Comparison of ENCODE assay signal across 11 mouse cellular contexts in the genomic region with DNA sequence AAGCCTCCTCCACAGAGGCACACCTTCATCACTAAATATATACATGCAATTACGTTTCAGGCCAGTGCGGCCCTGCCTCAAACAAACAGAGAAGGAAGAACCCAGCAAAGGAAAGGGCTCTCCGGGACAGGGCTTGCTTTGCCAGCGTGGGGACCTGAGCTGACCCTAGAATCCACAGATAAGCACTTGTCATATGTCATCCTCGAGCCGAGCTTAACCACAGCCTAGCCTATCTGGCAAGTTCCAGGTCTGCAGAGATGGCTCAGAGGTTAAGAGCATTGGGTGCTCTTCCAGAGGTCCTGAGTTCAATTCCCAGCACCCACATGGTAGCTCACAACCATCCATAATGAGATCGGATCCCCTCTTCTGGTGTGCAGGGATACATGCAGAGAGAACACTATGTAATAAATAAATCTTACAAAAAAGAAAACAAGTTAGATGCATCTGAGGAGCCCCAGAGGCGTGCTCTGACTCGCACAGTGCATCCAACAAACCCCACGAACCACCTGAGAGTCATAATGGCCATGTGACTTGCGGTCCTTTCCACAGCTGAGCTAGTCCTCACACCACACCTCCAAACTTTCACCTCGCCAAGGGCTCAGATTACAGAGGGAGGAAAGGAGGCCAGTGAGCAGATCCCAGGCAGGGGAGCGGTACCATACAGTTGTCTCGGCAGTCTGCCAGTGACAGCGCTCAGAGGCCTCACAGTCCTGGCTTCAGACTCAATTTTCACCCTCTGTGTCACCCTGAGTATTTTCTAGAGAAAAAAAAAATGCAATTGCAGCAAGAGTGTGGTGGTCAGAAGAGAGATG. TPM values are rescaled to one million over a fixed set of nuclear protein-coding genes. Genes with fewer than 3 reads are reported as not detected.
DNase-seq lines count a peak whose midpoint lies in the region; ATAC-seq lines count a peak whose summit lies in the region.
"Had no signal": no experiment of that assay in that cellular context is flagged by ENCODE, and none has a peak within 500 bp of the region (broad histone marks: within the 10 kb centered on the region; RNA-seq: fewer than 3 reads in every experiment).

No protein-coding gene starts in this region.

- H3K36me3 ChIP-seq in kidney, embryonic 15.5 days = peaks cover 90% of the 10 kb centered on the region
- peaks cover 91% of the 10 kb centered on the region for H3K36me3 ChIP-seq in heart, embryonic 10.5 days

- no peak overlapping the region for H3K4me2 ChIP-seq in kidney, embryonic 15.5 days

- no peak for DNase-seq in kidney, adult 18-20 months
- peak; percentile 42 for DNase-seq in ZHBTc4 (ENCODE audit: low read depth, low spot score)
- no peak for DNase-seq in heart, embryonic 10.5 days (ENCODE audit: low spot score)
- peak; percentile 37 for DNase-seq in lung, postnatal 25 days (ENCODE audit: low spot score)
- DNase-seq in c-Kit-positive CD71-positive TER-119-positive erythroid progenitor cells, embryonic 14.5 days (ENCODE audit: low spot score) = no peak
- no peak for DNase-seq in thymus, postnatal 10 days (ENCODE audit: low spot score in 2 of 2)
- DNase-seq in right cerebral cortex, postnatal 4 days = no peak
- DNase-seq: adrenal gland, postnatal 25 days; right cerebral cortex, postnatal 25 days had no signal

- ATAC-seq in kidney, embryonic 15.5 days (replicated peaks; ENCODE audit: low FRiP score) = peak; percentile 52; the same call in 1 of the 2 replicates
- ATAC-seq: forebrain, embryonic 16.5 days had no signal

- H3K9ac ChIP-seq in kidney, embryonic 15.5 days = no peak overlapping the region

- WGBS in kidney, embryonic 15.5 days = 59% methylated on average over 15 of the region's 15 CpGs
- 61% methylated on average over 15 of the region's 15 CpGs for WGBS in heart, embryonic 10.5 days

- no peaks in the 10 kb centered on the region for H3K27me3 ChIP-seq in kidney, embryonic 15.5 days
- no peaks in the 10 kb centered on the region for H3K27me3 ChIP-seq in heart, embryonic 10.5 days (ENCODE audit: insufficient read depth, poor library complexity, severe bottlenecking)

- no peaks in the 10 kb centered on the region for H3K9me3 ChIP-seq in kidney, embryonic 15.5 days (replicated peaks)
- H3K9me3 ChIP-seq in heart, embryonic 10.5 days = no peaks in the 10 kb centered on the region

- peaks cover 6% of the 10 kb centered on the region; the same call in 1 of the 2 replicates for H3K4me1 ChIP-seq in kidney, embryonic 15.5 days
- peaks cover 7% of the 10 kb centered on the region for H3K4me1 ChIP-seq in heart, embryonic 10.5 days

- 0 out of 2 replicates have a peak overlapping the region, but pooled peaks have one; percentile 10 for H3K27ac ChIP-seq in kidney, embryonic 15.5 days
- H3K27ac ChIP-seq in heart, embryonic 10.5 days = 0 out of 2 replicates have a peak overlapping the region, but pooled peaks have one; percentile 29

- H3K4me3 ChIP-seq in kidney, embryonic 15.5 days (replicated peaks) = no peak overlapping the region
- no peak overlapping the region for H3K4me3 ChIP-seq in heart, embryonic 10.5 days

RNA-seq across cellular contexts. Expression of a gene that starts 16.7 kb away (rescaled TPM):
- 18.7 and 23.2 TPM in 2 replicates for polyA plus RNA-seq in kidney, embryonic 15.5 days (2015; fragmentation: Nextera tagmentation; extraction: Ambion mirVana)
- 16.4 and 16.9 TPM in 2 replicates for polyA plus RNA-seq in heart, embryonic 10.5 days (2016; fragmentation: Nextera tagmentation; extraction: Ambion mirVana)

RNA-seq across cellular contexts. Expression of a gene that starts 21.8 kb away (rescaled TPM):
- polyA plus RNA-seq in kidney, embryonic 15.5 days (2015; fragmentation: Nextera tagmentation; extraction: Ambion mirVana) = 126 and 135 TPM in 2 replicates
- 112 and 160 TPM in 2 replicates for polyA plus RNA-seq in heart, embryonic 10.5 days (2016; fragmentation: Nextera tagmentation; extraction: Ambion mirVana)

RNA-seq across cellular contexts. Expression of a gene that starts 53.4 kb away (rescaled TPM):
- 4.3 and 4.9 TPM in 2 replicates for polyA plus RNA-seq in kidney, embryonic 15.5 days (2015; fragmentation: Nextera tagmentation; extraction: Ambion mirVana)
- polyA plus RNA-seq in heart, embryonic 10.5 days (2016; fragmentation: Nextera tagmentation; extraction: Ambion mirVana) = 2.5 and 5.7 TPM in 2 replicates

RNA-seq across cellular contexts. Expression of a gene that starts 58.6 kb away (rescaled TPM):
- 28.9 and 34.9 TPM in 2 replicates for polyA plus RNA-seq in kidney, embryonic 15.5 days (2015; fragmentation: Nextera tagmentation; extraction: Ambion mirVana)
- polyA plus RNA-seq in heart, embryonic 10.5 days (2016; fragmentation: Nextera tagmentation; extraction: Ambion mirVana) = 36.6 and 42.9 TPM in 2 replicates

Comparison
In these comparisons a context has a peak if more than half of its experiments do, and no peak if none do; other contexts are left out.
1. DNase-seq: peak in ZHBTc4 (single experiment) and lung, postnatal 25 days (single experiment); none in kidney, adult 18-20 months (single experiment), heart, embryonic 10.5 days (single experiment), c-Kit-positive CD71-positive TER-119-positive erythroid progenitor cells, embryonic 14.5 days (single experiment), thymus, postnatal 10 days (0 of 2) and right cerebral cortex, postnatal 4 days (single experiment).